Mouse (Mus musculus) frontal cortex, adult (tissue): Measurements from ENCODE around the gene Tmem132b.
"Not testable (repeated sequence)": the region's sequence is repeated elsewhere in the genome, so short reads cannot be mapped to it uniquely, and the experiment has no call there.

Source experiments
- ATAC-seq: cut with Nextera tagmentation; 2 replicates; pipeline ENCODE4 v1.9.2; 2017; ENCODE audit warnings: mild to moderate bottlenecking, moderate library complexity, mixed read lengths; ENCODE audit not compliant: low TSS enrichment

Tmem132b gene

DNA sequence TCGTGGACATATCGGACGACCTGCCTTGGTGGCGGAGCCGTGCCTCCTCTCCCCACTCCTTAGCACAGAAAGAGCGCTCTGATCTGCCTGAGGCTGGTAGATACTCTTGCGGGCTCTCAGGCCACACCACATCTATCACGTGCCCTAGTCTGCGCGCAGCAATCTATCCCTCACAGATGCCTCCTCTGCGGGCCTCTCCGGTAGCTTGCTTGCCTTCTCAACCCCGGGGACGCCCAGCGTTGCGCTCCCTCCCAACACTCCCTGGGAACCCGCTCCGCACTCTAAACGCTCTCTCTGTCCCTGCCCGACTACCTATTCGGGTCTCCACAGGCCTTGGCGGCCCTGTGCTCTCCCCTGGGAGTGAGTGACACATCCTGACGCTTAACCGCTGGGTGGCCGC, at the start of gene Tmem132b:
TSS of gene Tmem132b (plus strand) at position 141 of the 400 bp plus-strand sequence.
- peak; percentile 36 for ATAC-seq

DNA sequence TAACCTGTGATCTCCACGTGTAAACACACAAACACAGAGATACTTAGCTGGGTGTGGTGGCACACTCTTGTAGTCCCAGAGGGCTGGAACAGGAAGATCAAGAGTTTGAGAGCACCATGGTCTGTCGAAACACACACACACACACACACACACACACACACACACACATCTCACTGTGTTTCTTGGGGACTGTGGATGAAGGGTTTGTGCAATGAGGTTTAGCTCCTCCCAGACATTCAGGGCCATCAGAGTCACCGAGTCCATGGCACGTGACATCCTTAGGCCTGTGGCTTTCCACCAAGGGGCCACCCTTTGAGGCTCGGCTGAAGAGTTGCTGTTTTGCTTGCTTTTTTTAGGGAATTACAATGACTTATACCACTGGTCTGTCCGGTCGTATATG, 49.1 kb upstream of the Tmem132b start:
- no peak for ATAC-seq

DNA sequence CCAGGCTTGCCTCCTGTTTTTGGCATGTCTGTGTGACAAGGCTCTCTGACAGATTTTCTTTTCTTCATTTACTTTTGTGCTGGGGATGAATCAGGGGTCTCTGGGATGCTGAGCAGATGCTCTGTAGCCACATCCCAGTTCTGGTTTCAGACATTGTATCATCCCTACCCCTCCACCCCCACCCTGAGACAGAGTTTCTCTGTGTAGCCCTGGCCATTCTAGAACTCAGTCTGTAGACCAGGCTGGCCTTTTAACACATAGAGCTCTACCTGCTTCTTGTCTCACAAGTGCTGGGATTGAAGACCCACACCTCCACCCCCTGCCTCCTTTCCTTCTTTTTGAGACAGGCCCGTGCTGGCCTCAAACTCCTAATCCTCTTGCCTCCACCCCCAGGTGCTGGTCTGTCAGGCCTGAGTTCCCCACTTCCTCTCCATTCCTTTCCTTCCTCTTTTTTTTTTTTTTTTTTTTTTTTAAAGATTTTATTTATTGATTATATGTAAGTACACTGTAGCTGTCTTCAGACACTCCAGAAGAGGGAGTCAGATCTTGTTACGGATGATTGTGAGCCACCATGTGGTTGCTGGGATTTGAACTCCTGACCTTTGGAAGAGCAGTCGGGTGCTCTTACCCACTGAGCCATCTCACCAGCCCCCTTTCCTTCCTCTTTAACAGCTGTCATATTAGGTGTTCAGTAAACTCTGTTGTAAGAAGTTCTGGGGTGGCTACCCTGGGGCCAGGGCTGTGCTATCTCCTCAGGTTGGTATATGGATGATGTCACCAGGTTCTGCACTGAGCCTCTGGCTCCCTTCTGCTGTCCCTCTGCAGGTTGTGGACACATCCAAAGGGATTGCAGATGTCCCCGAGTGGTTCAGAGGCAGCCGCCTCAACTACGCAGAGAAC, 47.6 kb upstream of the Tmem132b start:
- ATAC-seq, result no peak

DNA sequence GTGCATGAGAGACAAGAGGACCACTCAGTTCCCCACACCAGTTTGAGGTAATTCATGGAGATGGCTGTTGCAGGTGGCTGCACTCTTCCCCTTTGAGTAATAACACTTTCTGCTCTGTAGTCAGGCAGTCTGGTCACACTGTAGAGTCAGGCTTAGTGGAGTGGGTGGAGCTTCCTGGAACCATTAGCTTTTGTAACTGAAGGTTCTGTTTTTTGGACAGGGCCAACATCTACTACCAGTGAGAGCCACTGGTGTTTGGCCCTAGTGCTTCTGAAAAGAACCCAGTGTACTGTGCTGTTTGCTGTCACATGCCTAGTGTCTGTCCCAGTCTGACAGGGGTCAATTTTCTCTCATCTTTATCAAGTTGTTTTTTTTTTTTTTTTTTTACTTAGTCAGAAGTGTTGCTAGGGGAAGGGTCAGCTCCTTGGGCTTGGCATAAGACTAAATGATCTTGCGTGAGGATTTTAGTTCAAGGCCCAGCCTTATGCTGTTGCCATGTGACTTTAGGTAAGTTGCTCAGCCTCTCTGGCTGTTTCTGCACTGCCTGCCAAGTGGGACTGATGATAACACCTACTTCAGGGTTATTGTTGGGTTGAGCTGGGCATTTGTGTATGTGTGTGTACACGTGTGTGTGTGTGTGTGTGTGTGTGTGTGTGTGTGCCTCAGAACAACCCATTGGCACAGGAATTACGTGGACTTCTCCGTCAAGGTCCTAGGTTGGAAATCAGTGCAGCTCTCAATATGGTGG, 46.4 kb upstream of the Tmem132b start:
- ATAC-seq, result no peak

DNA sequence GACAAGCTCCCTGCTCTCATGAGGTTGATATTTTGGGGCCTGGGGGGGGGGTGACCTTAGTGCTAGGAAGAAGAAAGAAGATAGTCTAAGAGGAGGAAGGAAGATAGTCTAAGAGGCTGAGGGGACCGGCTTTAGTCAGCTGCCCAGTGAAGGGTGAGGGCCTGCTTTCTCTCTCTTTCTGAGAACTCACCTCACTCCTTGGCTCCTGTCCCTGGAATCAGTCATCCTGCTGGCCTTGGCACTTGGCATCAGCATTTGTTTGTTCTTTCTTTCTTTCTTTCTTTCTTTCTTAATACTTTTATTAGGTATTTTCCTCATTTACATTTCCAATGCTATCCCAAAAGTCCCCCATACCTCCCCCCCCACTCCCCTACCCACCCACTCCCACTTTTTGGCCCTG, 45.5 kb upstream of the Tmem132b start:
- no peak for ATAC-seq

DNA sequence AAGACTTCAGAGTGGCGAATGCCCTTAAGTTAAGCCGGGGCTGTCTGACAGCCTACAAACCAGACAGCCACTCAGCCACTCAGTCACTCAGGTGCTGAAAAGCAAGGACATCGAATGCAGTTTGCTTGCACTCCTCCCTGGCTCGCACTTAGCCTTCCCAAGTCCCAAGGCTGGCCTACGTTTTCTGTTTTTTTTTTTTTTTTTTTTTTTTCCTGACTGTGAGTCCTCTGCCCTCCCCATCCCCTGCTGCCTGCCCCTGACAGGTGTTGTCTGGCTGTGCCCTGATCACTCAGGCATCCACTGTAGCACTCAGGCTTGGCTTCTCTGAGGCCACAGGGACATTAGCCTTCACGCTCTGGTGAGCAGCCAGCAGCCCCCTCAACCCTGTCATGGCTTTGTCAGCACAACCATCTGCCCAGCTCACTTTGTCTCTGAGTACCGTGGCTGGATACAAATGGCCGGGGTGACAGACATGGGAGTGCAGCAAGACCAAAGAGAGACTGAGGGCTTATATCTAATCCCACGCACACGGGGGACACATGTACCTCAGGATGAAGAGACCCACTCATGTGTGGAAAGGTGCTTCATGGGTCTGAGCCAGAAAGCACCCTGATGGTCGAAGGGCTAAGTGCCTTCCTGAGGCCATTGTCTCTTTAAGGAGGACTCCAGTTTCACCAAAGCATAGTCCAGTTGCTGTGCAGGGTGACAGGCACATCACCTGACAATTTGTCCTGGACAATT, 44.0 kb upstream of the Tmem132b start:
- no peak for ATAC-seq

DNA sequence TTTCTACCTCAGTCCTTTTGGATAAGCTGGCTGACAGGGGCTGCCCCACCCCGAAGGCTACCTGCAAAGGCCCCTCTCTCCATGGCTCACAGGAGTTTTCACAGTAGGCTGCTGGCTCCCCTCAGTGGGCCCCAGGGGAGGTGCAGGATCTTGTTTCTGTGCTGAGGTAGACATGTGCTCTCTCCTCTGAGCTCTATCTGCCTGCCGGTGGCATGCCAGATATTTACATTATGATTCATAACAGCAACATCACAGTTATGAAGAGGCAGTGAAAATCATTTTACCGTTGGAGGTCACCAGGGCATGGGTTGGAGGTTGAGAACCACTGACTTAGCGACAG, 43.5 kb upstream of the Tmem132b start:
- ATAC-seq, result peak; percentile 81; the same call in 1 of the 2 replicates

DNA sequence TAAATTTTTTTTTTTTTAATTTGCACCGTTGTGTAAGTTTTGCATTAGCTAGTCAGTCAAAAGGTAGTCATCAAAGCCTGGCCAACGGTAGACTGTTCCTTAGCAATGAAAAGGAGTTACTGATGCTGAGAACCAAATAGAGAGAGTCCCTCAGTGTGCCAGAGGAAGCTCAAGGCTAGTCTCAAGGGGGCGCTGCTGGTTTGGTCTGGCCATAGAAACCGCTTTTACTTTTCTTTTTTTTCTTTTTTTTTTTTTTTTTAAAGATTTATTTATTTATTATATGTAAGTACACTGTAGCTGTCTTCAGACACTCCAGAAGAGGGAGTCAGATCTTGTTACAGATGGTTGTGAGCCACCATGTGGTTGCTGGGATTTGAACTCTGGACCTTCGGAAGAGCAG, 42.6 kb upstream of the Tmem132b start:
- not testable (repeated sequence) for ATAC-seq

DNA sequence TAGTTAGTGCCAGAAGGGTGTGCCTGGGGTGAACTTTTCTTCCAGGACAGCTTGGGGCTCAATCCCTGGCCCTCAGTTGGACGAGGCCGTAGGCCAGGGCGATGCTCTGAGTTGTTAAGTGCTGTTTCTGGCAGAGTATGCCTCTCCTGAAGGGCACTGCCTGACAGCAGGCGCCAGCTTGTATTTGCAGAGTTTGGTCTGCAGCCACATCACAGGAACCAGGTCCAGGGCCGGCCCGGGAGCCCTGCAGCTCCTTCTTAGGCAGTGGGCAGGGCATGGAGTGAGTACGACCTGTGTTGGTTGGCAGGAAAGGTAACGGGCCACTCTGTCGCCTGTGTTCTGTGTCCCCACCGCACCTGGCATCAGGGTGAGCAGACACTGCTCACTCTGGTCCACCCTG, 40.5 kb upstream of the Tmem132b start:
- ATAC-seq, result no peak

DNA sequence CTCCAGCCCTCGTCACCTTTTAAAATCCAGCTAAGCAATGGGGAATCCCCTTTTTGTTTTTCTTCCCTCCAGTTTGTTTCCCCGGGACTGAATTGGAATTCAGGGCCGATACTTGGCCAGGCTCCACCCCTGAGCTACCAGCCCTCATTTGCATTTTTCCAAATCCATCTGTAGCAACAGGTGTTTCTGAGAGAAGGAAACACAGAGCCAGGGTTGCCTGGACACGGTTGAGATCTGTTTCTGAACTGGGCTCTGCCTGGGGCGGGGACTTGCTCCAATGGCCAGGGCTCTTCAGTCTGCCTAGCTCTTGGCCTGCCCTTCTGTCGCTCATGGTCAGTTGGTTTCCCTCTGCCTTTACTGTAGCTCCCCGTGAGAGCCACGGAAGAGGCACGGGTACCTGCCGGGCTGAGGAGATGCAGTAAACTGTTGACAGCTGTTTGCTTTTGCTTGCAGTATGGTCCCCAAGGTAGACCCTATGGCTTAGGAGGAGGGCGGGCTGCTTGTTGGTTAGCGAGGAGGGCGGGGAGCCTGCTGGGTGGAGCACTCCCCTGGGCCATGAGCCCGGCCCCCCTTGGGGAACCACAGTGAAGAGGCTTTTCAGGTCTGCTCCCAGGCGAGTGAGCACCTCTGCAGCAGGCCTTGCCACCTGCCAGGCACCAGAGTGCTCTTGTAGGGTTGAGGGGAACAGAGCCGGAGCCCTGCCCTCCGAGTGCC, 39.0 kb upstream of the Tmem132b start:
- ATAC-seq, result no peak

DNA sequence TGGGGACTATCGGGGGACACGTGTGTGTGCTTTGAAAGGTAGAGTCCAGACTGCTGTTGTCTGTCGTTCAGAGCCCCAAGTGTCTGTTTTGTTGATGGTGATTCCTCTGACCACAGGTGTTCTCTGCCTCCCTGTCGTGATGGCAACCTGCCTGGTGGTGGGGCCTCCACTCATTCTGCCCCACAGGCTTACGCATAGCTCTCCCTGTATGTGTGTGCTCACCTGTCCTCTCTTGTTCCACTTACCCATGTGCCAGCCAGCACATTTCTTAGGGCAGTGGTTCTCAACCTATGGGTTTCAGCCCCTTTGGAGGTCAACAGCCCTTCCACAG, 38.5 kb upstream of the Tmem132b start:
- no peak for ATAC-seq

DNA sequence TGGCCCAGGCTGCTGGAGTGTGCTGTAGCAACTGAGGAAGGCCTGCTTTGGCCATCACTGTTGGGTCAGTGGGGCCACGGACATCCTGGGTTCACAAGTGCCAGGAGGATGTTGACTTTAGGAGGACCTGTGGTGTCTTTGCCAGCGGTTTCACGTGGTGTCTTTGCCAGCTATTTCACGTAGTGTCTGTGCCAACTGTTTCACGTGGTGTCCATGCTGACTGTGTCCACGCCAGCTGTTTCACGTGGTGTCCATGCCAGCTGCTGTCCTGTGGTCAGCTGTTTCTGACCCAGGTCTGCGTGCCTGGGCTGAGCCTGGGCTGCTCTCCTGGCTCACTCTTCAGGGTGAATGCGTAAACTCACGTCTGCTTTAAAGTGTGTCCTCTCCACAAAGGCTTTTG, 35.9 kb upstream of the Tmem132b start:
- ATAC-seq, result no peak

DNA sequence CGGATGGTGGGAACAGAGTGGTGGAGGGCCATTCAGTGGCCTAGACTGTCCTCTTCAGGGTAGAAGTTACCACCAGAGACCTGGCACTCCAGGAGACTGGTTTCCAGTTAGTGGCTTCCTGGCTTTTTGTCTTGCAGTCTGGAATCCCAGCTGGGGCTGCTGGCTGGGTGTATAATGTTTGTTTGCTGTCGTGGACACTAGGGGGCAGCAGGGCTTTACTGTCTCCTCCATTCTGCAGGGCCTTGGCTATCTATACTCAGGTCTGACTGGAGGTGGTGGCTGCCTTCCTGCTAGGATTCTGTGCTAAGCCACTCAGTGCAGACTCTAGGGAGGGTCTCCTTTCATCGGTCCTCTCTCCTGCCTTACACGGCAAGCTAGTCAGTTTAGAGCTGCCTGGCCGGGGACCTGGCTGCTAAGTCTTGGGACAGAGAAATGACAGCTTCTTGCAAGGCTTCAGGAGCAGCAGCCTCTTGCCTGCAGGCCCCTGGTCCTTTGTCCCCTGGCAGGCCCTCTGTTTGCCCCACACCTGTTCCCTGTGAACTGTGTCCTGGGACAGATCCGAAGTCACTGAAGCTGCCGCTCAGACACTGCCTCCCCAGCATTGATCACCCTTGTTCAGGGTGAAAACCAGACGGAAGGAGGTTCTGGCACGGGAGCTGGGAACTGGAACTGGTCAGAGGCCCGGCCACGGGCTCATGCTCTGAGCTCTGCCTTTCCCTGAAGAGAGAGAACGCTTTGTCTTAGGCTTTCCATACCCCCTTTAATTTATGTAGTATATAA, 33.6 kb upstream of the Tmem132b start:
- ATAC-seq, result peak; percentile 88

DNA sequence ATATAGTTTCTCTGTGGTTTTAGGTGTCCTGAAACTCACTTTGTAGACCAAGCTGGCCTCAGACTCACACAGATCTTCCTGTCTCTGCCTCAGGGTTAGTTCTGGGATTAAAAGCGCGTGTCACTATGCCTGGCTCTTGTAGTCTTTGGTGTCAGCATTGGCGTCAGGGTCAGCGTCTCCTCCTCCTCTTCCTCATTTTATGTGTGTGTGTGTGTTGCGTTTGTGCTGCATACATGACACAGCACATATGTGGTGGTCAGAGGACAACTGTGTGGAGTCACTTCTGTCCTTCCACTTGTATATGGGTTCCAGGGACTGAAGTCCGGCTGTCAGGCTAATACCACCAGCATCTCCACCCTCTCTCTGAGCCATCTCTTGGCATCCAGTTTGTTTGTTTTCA, 30.1 kb upstream of the Tmem132b start:
- no peak for ATAC-seq

DNA sequence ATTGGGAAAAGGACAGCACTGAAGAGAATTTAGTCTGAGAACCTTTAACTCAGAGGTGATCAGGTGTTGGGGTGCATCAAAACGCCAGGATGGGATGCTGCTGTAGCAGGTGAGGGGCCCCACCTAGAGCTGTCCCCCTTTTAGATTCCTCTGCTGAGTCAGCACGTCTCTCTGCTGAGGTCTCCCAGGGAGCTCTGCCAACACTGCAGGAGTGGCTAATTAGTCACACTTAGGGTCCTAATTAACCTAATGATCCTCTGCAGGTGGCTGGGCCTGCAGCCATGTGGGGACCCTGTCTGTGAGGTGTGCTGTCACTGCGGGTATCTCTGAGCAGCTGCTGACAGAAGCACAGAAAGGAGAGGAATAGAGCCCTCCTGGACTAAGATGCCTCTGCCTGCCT, 29.4 kb upstream of the Tmem132b start:
- ATAC-seq, result no peak

DNA sequence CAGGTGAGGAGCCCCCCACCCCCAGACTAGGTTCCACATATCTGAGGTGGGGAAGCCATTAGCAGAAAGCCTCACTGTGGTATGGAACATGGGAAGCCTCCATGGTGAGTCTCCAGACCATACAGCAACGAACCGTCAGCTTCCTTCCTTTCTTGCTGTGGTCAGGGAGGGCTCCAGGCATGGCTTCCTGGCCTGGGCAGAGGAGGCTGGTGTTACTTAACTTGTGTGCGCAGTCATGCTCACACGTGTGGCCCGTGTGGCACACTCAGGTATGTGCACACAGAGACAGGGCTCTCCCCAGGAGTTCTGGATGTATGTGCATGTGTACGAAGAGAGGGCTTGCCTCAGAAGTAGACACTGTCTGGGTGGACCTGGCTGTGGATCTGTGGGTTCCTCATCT, 27.9 kb upstream of the Tmem132b start:
- ATAC-seq, result no peak

DNA sequence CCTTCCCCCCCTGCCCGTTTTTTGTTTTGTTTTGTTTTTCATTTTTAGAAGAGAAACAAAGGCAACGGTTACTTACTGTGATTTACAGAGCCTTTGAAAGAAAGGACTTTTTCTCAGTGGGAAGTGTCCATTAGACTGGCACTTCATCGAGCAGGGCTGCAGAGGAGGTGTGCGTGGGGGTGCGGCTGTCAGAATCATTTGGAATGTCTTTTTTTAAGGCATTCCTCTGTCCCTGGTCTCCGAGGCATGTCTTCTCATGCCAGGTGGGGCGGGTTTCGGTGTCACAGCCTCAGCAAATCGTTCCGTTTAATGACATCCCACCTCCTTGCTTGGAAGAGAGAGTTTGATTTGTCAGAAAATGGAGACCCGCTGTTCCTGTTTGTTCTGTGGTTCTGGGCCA, 26.9 kb upstream of the Tmem132b start:
- ATAC-seq, result peak; percentile 55; the same call in 1 of the 2 replicates

DNA sequence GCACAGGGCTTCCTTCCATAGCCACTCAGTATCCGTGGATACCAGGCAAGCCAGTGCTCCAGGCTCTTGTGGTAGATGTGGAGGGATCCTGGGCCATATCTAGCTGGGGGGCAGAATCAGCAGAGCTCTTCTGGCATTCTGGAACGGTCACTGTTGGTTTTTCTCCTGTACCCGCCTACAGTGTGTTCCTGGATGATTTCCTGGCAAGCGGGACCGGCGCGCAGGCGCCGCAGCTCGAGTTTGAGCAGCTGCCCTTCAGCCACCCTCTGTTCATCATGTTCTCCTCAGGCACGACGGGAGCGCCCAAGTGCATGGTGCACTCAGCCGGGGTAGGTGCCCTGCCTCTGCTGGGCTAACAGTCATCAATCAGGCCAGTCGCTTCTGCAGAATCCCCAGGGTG, 25.6 kb upstream of the Tmem132b start:
- peak; percentile 60 for ATAC-seq

DNA sequence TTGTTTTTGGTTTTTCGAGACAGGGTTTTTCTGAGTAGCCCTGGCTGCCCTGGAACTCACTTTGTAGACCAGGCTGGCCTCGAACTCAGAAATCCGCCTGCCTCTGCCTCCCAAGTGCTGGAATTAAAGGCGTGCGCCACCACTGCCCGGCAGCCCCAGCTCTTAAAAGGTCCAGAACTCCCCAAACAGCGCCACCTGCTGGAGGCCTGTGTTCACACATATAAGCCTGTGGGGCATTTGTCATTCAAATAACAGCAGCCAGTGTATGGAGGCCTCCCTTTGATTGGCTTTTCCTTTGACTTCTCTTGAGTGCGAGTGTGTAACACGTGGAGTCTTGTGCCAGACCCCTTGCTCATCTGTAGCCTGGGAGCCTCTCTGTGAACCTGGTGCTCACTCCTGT, 24.0 kb upstream of the Tmem132b start:
- ATAC-seq, result no peak

DNA sequence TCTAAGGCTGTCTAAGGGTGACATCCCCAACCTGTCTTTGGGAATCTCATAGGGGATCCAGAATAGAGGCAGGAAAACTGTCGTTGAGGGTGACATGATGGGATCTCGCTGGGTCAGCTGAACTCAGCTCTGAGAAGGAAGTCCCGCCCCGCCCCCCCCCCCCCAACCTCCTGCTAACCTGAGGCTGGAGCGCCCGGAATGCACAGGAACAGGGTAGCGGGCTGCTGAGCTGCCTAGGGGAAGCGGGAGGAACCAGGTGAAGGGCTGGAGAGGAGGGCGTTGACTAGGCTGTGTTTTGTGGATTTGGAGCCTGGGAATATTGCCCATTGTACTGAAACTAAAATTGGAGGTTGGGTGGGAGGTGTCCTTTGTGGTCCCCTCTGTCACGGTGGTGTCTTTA, 23.6 kb upstream of the Tmem132b start:
- no peak for ATAC-seq

DNA sequence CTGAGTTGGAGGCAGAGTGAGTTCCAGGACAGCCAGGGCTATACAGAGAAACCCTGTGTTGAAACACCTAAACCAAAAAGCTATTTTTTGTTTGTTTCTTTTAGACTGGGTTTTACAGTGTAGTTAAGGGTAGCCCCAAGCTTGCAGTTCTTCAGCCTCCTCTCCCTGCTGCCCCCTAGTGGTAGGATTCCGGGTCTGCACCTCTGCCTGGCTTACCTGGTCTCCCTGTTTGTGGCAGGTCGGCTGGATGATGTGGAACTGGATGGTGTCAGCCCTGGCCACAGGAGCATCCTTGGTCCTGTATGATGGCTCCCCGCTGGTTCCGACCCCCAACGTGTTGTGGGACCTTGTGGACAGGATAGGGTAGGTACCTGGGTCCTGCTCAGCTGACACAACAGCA, 22.0 kb upstream of the Tmem132b start:
- ATAC-seq, result peak; percentile 56
